Mouse (Mus musculus) kidney, embryonic 14.5 days (tissue): ENCODE results near the gene Atp6v0a1. TPM values are rescaled to one million over a fixed set of nuclear protein-coding genes. Genes with fewer than 3 reads are reported as not detected.

ENCODE experiments used
- ATAC-seq: fragments of 200-750 bp; cut with Nextera tagmentation; 2 replicates; pipeline ENCODE4 v1.8.0; 2017; ENCODE audit warnings: moderate number of reproducible peaks, mild to moderate bottlenecking, moderate TSS enrichment, moderate library complexity; ENCODE audit not compliant: low FRiP score, low TSS enrichment
- H3K27ac ChIP-seq: fragments of 300-500 bp; sonication (generic); 2 replicates; pipeline ENCODE4 v1.5.1; 2014; ENCODE audit warnings: low read depth, mild to moderate bottlenecking, low read length, moderate library complexity, mixed read lengths
- H3K27me3 ChIP-seq: fragments of 300-500 bp; sonication (generic); 2 replicates; pipeline ENCODE4 v1.6.1; 2014; ENCODE audit warnings: mild to moderate bottlenecking, low read length; ENCODE audit not compliant: control insufficient read depth, insufficient read depth
- H3K36me3 ChIP-seq: fragments of 300-500 bp; sonication (generic); 2 replicates; pipeline ENCODE4 v1.6.1; 2014; ENCODE audit warnings: low read length, mixed read lengths; ENCODE audit not compliant: control insufficient read depth, insufficient read depth
- H3K4me1 ChIP-seq: fragments of 300-500 bp; sonication (generic); 2 replicates; pipeline ENCODE4 v1.6.1; 2014; ENCODE audit warnings: low read length, mixed read lengths; ENCODE audit not compliant: control insufficient read depth, insufficient read depth
- H3K4me2 ChIP-seq: fragments of 300-500 bp; sonication (generic); replicated peaks from 2 replicates; pipeline ENCODE4 v1.6.1; 2014; ENCODE audit warnings: low read depth, mild to moderate bottlenecking, low read length
- H3K4me3 ChIP-seq: fragments of 300-500 bp; sonication (generic); 2 replicates; pipeline ENCODE4 v1.5.1; 2014; ENCODE audit warnings: mild to moderate bottlenecking, low read length
- H3K9ac ChIP-seq: fragments of 300-500 bp; sonication (generic); 2 replicates; pipeline ENCODE4 v1.6.1; 2014; ENCODE audit warnings: low read depth, mild to moderate bottlenecking, low read length, moderate library complexity
- H3K9me3 ChIP-seq: fragments of 300-500 bp; sonication (generic); 2 replicates; pipeline ENCODE4 v1.6.1; 2016; ENCODE audit warnings: low read length; ENCODE audit not compliant: control insufficient read depth
- WGBS: fragments of 180-500 bp; shearing (Covaris S2); extraction: QIAGEN DNeasy Blood & Tissue Kit; methylation state at CpG from one replicate; pipeline ENCODE4 v1.1.7; 2014; 5-methylcytosine and 5-hydroxymethylcytosine counted together
- polyA plus RNA-seq: library from polyadenylated mRNA; unstranded; fragments of >200 nt; fragmentation: Nextera tagmentation; extraction: Ambion mirVana; gene quantifications from 2 replicates; pipeline ENCODE4 v1.2.1, GENCODE M21; 2014

Atp6v0a1 gene
- polyA plus RNA-seq, 1 experiment from 2014 or later, result 38.8 TPM

GRCm38 (mm10) chr11:101046440-101046839 is 37.2 kb downstream of the Atp6v0a1 start:
- no peaks in the 10 kb centered on the region for H3K4me1 ChIP-seq
- H3K9ac ChIP-seq, result no peak overlapping the region
- no peaks in the 10 kb centered on the region for H3K9me3 ChIP-seq
- WGBS, result 72% methylated on average over 9 of the region's 9 CpGs
- no peak overlapping the region for H3K4me2 ChIP-seq
- H3K27ac ChIP-seq, result no peak overlapping the region
- H3K4me3 ChIP-seq, result no peak overlapping the region
- H3K27me3 ChIP-seq, result no peaks in the 10 kb centered on the region
- H3K36me3 ChIP-seq, result peaks cover 68% of the 10 kb centered on the region
- no peak for ATAC-seq

DNA sequence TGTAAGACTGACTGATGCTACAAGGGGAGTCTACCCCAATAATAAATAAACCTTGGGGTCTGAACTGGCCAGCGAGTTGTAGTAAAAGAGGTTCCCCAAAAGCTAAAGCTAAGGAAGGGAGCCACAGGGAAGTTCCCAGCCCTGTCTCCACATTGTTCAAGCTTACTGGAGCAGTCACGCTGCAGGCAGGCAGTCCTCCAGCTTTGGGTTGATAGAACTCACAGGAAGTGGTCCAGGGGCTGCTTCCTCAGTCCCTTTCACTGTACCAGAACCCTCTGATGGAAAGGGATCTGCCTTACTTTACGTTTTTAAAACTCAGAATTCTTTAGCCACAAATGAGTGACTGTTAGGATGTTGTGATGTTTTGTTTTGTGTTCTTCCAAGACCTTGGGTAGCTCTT is 38.2 kb downstream of the Atp6v0a1 start:
- peaks cover 60% of the 10 kb centered on the region for H3K36me3 ChIP-seq

GRCm38 (mm10) chr11:101050359-101050758 is 41.1 kb downstream of the Atp6v0a1 start:
- Histone ChIP-seq H3K27me3 (no peaks in the 10 kb centered on the region), H3K4me1 (no peaks in the 10 kb centered on the region), H3K4me3 (no peak overlapping the region), H3K9me3 (0 out of 2 replicates have a peak, but pooled peaks cover 3% of the 10 kb centered on the region), H3K27ac (no peak overlapping the region), H3K4me2 (no peak overlapping the region), H3K9ac (no peak overlapping the region), H3K36me3 (peaks cover 38% of the 10 kb centered on the region)
- 91% methylated on average over 9 of the region's 9 CpGs for WGBS
- ATAC-seq, result no peak

More for the DNA sequence above, 38.2 kb downstream of the Atp6v0a1 start:
- Histone ChIP-seq H3K4me1 (no peaks in the 10 kb centered on the region), H3K9ac (no peak overlapping the region), H3K4me2 (no peak overlapping the region), H3K9me3 (no peaks in the 10 kb centered on the region), H3K4me3 (no peak overlapping the region), H3K27ac (no peak overlapping the region), H3K27me3 (no peaks in the 10 kb centered on the region)
- ATAC-seq, result no peak
- 86% methylated on average over 3 of the region's 3 CpGs for WGBS

GRCm38 (mm10) chr11:101051051-101051493 is 41.8 kb downstream of the Atp6v0a1 start:
- H3K36me3 ChIP-seq, result peaks cover 33% of the 10 kb centered on the region
- no peaks in the 10 kb centered on the region for H3K27me3 ChIP-seq
- H3K9ac ChIP-seq, result no peak overlapping the region
- H3K4me1 ChIP-seq, result no peaks in the 10 kb centered on the region
- H3K4me2 ChIP-seq, result no peak overlapping the region
- WGBS, result 88% methylated on average over 6 of the region's 6 CpGs
- H3K4me3 ChIP-seq, result no peak overlapping the region
- H3K27ac ChIP-seq, result no peak overlapping the region
- no peak for ATAC-seq
- 0 out of 2 replicates have a peak, but pooled peaks cover 3% of the 10 kb centered on the region for H3K9me3 ChIP-seq

DNA sequence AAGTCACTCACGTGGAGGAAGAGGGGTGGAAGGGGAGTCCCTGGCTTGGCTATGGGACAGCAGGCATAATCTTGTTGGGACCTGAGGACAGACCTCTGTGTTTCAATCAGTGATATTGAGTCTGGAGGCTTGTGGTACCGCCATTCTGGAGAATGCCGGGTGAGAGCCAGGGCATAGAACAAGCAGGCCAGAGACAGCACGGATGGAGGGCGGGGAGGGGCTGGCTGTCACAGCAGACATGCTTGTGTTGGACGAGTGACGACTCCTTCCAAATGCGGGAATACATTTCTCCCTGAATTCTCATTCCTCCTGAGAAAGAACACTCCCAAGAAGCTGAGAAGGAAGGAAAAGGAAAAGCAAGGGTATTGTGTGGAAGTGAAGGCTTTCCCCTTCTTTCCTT is 42.4 kb downstream of the Atp6v0a1 start:
- ATAC-seq, result no peak
- H3K27ac ChIP-seq, result no peak overlapping the region
- no peak overlapping the region for H3K9ac ChIP-seq
- H3K9me3 ChIP-seq, result 0 out of 2 replicates have a peak, but pooled peaks cover 3% of the 10 kb centered on the region
- H3K36me3 ChIP-seq, result peaks cover 28% of the 10 kb centered on the region
- no peaks in the 10 kb centered on the region for H3K27me3 ChIP-seq
- H3K4me1 ChIP-seq, result no peaks in the 10 kb centered on the region
- WGBS, result 86% methylated on average over 8 of the region's 8 CpGs
- H3K4me2 ChIP-seq, result no peak overlapping the region
- H3K4me3 ChIP-seq, result no peak overlapping the region

DNA sequence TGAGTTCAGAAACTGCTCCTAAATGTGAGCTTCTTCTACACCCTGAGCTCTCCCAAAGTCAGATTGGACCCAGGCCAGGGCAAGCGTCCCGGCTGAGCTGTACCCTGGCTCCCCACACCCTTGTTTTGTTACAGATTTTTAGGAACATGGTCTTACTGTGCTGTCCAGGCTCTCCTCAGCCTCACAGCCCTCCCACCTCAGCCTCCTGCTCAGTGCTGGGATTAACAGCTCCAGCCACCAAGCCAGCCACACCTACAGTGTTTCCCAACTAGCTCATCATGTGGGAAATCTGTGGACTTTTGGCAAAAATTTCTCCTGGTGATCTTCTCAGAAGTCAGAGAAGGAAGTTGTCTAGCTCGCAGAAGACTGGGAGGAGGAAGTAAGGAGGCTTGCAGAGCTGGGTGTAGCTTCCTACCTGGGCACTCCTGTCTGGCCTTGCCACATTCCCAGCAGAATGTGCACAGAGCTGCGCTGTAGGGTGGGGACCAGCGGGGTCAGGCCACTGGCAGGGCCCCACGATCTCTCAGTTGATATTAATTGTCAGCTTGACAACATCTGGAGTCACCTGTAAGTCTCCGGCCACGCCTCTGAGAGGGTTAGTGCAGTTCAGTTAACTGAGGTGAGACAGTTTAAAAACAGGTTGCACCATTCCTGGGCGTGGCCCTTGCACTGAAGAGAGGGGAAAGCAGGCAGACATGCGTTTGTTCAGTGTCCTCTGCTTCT is 43.7 kb downstream of the Atp6v0a1 start:
- WGBS, result 89% methylated on average over 10 of the region's 10 CpGs
- Histone ChIP-seq H3K36me3 (peaks cover 28% of the 10 kb centered on the region), H3K4me3 (no peak overlapping the region), H3K27me3 (no peaks in the 10 kb centered on the region), H3K9ac (no peak overlapping the region), H3K4me1 (no peaks in the 10 kb centered on the region), H3K4me2 (no peak overlapping the region), H3K27ac (no peak overlapping the region), H3K9me3 (0 out of 2 replicates have a peak, but pooled peaks cover 3% of the 10 kb centered on the region)
- ATAC-seq, result no peak

DNA sequence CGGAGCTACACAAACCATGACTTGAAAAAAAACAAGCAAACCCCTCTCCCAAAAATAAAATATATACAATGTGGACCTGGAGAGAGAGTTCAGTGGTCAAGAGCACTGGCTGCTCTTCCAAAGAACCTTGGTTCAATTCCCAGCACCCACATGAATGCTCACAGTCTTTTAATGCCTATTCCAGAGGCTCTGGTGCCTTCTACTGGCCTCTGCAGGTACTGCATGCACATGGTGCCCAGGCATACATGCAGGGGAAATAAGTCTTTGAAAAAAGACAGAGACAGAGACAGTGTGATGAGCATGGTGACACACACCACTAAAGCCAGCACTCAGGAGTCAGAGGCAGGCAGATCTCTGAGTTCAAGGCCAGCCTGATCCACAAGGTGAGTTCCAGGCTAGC is 44.7 kb downstream of the Atp6v0a1 start:
- Histone ChIP-seq H3K4me1 (no peaks in the 10 kb centered on the region), H3K36me3 (peaks cover 21% of the 10 kb centered on the region), H3K9ac (no peak overlapping the region), H3K4me2 (no peak overlapping the region), H3K4me3 (no peak overlapping the region), H3K9me3 (0 out of 2 replicates have a peak, but pooled peaks cover 3% of the 10 kb centered on the region), H3K27me3 (no peaks in the 10 kb centered on the region), H3K27ac (no peak overlapping the region)
- WGBS, result 95% methylated on average over 1 of the region's 1 CpGs
- no peak for ATAC-seq

- WGBS, result 83% methylated on average over 14 of the region's 14 CpGs
Observed at GRCm38 (mm10) chr11:101055418-101055817, 46.2 kb downstream of the Atp6v0a1 start.

DNA sequence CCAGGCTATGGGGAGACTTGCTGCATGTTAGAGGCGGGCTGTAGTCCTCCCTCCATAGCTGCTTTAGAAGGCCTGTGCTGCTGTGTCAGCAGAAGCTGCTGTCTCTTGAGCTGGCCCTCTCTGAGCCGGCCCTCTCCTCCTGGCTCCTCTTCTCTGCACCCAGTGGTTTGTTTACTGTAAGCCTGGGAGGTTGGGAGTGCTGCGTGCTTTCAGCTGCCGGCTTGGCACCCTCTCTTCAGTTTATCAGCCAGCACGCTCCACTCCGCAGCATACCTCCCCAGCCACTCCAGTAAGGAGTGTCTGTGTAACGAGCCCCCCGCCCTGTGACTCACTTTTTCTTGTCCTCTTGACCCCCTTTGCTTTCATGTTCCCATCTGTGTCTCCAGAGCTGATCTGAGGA is 47.6 kb downstream of the Atp6v0a1 start:
- Histone ChIP-seq H3K27me3 (no peaks in the 10 kb centered on the region), H3K9ac (peak overlapping the region; percentile 13; the same call in 1 of the 2 replicates), H3K36me3 (peaks cover 11% of the 10 kb centered on the region; the same call in 1 of the 2 replicates), H3K4me1 (peaks cover 8% of the 10 kb centered on the region; the same call in 1 of the 2 replicates), H3K9me3 (0 out of 2 replicates have a peak, but pooled peaks cover 3% of the 10 kb centered on the region), H3K27ac (0 out of 2 replicates have a peak overlapping the region, but pooled peaks have one; percentile 14), H3K4me2 (no peak overlapping the region), H3K4me3 (no peak overlapping the region)
- 57% methylated on average over 8 of the region's 8 CpGs for WGBS
- ATAC-seq, result no peak

More at GRCm38 (mm10) chr11:101055418-101055817, 46.2 kb downstream of the Atp6v0a1 start:
- Histone ChIP-seq H3K36me3 (peaks cover 14% of the 10 kb centered on the region; the same call in 1 of the 2 replicates), H3K9me3 (0 out of 2 replicates have a peak, but pooled peaks cover 3% of the 10 kb centered on the region), H3K4me3 (no peak overlapping the region), H3K4me1 (peaks cover 7% of the 10 kb centered on the region; the same call in 1 of the 2 replicates), H3K4me2 (no peak overlapping the region), H3K9ac (no peak overlapping the region), H3K27me3 (no peaks in the 10 kb centered on the region), H3K27ac (no peak overlapping the region)
- no peak for ATAC-seq
